Mouse (Mus musculus) thymus, adult 2 months (tissue): ENCODE measurements around the gene H2-Ob.

Experiments used
- CTCF ChIP-seq: fragments of 200-500 bp; IDR thresholded peaks from 2 replicates; pipeline ENCODE4 v1.5.1; 2012; ENCODE audit warnings: mild to moderate bottlenecking, control low read depth, low read length, moderate library complexity, borderline replicate concordance; ENCODE audit not compliant: control insufficient read depth, poor library complexity, insufficient read depth; ENCODE audit errors: extremely low read depth
- POLR2A ChIP-seq: fragments of 200-500 bp; IDR thresholded peaks from 2 replicates; pipeline ENCODE4 v1.6.1; 2012; ENCODE audit warnings: mild to moderate bottlenecking, low read length, control low read depth, moderate library complexity; ENCODE audit not compliant: control insufficient read depth, poor library complexity, insufficient read depth; ENCODE audit errors: extremely low read depth

DNA sequence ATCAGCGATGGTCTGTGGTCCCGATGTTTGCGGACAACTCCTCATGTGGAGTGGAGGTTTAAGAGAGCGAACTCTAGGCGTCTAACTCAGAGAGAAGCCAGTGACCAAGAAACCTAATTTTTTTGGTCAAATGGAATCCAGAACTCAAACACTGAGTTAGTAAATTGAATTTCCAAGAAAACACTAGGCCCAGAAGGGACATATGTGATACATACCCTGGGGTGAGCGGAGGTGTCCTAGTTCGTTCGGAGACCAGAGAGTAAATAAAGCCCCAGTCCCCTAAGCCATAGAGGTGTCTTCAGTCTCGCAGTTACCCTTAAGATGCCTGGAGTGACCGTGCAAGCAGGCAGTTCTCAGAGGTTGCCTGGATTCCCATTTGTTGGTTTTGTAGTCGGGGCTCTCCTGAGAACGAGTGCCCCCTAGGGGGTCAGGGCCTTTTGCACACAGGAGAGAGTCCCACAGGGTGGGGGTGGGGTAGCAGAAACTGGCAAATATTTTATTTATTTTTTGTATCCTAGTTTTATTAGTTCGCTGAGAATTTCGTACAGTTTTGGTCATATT is 25.2 kb downstream of the H2-Ob start:
- TF ChIP-seq CTCF (no peak), POLR2A (no peak)
